ENCODE assay signal across 12 mouse cellular contexts in genomic region chr16:52059535-52059934, GRCm38 (mm10). TPM values are rescaled to one million over a fixed set of nuclear protein-coding genes. Genes with fewer than 3 reads are reported as not detected.
DNase-seq lines count a peak whose midpoint lies in the region; ATAC-seq and TF ChIP-seq lines count a peak whose summit lies in the region.
"Had no signal": no experiment of that assay in that cellular context is flagged by ENCODE, and none has a peak within 500 bp of the region (broad histone marks: within the 10 kb centered on the region; RNA-seq: fewer than 3 reads in every experiment).

No protein-coding gene starts in this region.

- H3K79me2 ChIP-seq in heart, adult 2 months (replicated peaks; ENCODE audit: control insufficient read depth, insufficient read depth, low read length): peaks cover 8% of the 10 kb centered on the region
- H3K79me2 ChIP-seq in liver, adult 2 months (ENCODE audit: control insufficient read depth, insufficient read depth, low read length): peaks cover 17% of the 10 kb centered on the region; the same call in 1 of the 2 replicates

- 69% methylated on average over 4 of the region's 4 CpGs for WGBS in heart, adult 2 months
- WGBS in liver, adult 2 months: 71% methylated on average over 4 of the region's 4 CpGs
- WGBS in liver, postnatal 0 days (ENCODE audit: insufficient replicate concordance): 72% methylated on average over 4 of the region's 4 CpGs

- H3K4me2 ChIP-seq in liver, postnatal 0 days (ENCODE audit: low read depth, low read length): no peak overlapping the region

- no peak for DNase-seq in heart, adult 2 months
- DNase-seq in heart, adult 18-20 months: no peak
- peak; percentile 49 for DNase-seq in liver, adult 2 months (ENCODE audit: extremely low read depth, low read depth, low spot score)
- no peak for DNase-seq in liver
- no peak for DNase-seq in liver, postnatal 0 days
- DNase-seq in urinary bladder, postnatal 36 days (ENCODE audit: low spot score in 2 of 2): no peak
- no peak for DNase-seq in frontal cortex, postnatal 14 days (ENCODE audit: low spot score in 2 of 2)
- DNase-seq: cerebellum, postnatal 14 days; kidney, postnatal 14 days had no signal

- TF ChIP-seq CTCF in heart, adult 2 months (IDR thresholded peaks at IDR 0.05): no peak
- no peak for TF ChIP-seq CTCF in liver, adult 2 months (IDR thresholded peaks at IDR 0.05; ENCODE audit: low read depth, low read length)
- TF ChIP-seq CTCF in embryonic fibroblast, embryonic 13.5 days (IDR thresholded peaks at IDR 0.05; ENCODE audit: borderline replicate concordance, insufficient read depth, low read length): no peak
- no peak for TF ChIP-seq CTCF in liver, postnatal 0 days (IDR thresholded peaks at IDR 0.05; ENCODE audit: low read depth)

- intact Hi-C loops in heart, adult 2 months (cut with DNase I): no loop called here

- H3K9ac ChIP-seq in heart, adult 2 months (ENCODE audit: low read depth, low read length): peak overlapping the region; percentile 16
- H3K9ac ChIP-seq in liver, adult 2 months (ENCODE audit: low read depth, low read length): no peak overlapping the region
- peak overlapping the region; percentile 30; the same call in 1 of the 2 replicates for H3K9ac ChIP-seq in liver, postnatal 0 days (replicated peaks)

- no peak overlapping the region for H3K4me3 ChIP-seq in heart, adult 2 months
- H3K4me3 ChIP-seq in liver, adult 2 months (ENCODE audit: insufficient read depth, low read depth, low read length): no peak overlapping the region
- no peak overlapping the region for H3K4me3 ChIP-seq in embryonic fibroblast, embryonic 13.5 days (ENCODE audit: insufficient read depth, low read length)
- no peak overlapping the region for H3K4me3 ChIP-seq in liver, postnatal 0 days (ENCODE audit: low read depth, low read length)

- peak overlapping the region; percentile 62 for H3K27ac ChIP-seq in heart, adult 2 months
- no peak overlapping the region for H3K27ac ChIP-seq in liver, adult 2 months (replicated peaks; ENCODE audit: insufficient read depth, low read depth, low read length)
- H3K27ac ChIP-seq in embryonic fibroblast, embryonic 13.5 days (ENCODE audit: insufficient read depth, low read length): peak overlapping the region; percentile 45; the same call in 1 of the 2 replicates
- H3K27ac ChIP-seq in liver, postnatal 0 days (ENCODE audit: low read depth): peak overlapping the region; percentile 91

- H3K36me3 ChIP-seq in heart, adult 2 months (ENCODE audit: control insufficient read depth, insufficient read depth, low read length): peaks cover 47% of the 10 kb centered on the region
- no peaks in the 10 kb centered on the region; the same call in 1 of the 2 replicates for H3K36me3 ChIP-seq in liver, adult 2 months (ENCODE audit: control insufficient read depth, insufficient read depth, low read length)
- H3K36me3 ChIP-seq in liver, postnatal 0 days (replicated peaks; ENCODE audit: insufficient read depth, low read length): no peaks in the 10 kb centered on the region

- no peaks in the 10 kb centered on the region for H3K27me3 ChIP-seq in heart, adult 2 months (ENCODE audit: control insufficient read depth, insufficient read depth, low read length)
- H3K27me3 ChIP-seq in liver, adult 2 months (ENCODE audit: control insufficient read depth, insufficient read depth, low read length): no peaks in the 10 kb centered on the region
- H3K27me3 ChIP-seq in liver, postnatal 0 days (ENCODE audit: insufficient read depth, low read length): no peaks in the 10 kb centered on the region

- H3K9me3 ChIP-seq in liver, postnatal 0 days (ENCODE audit: low read length): no peaks in the 10 kb centered on the region
- H3K9me3 ChIP-seq: G1E had no signal

- H3K4me1 ChIP-seq in heart, adult 2 months (ENCODE audit: control insufficient read depth, insufficient read depth, low read length): peaks cover 32% of the 10 kb centered on the region
- H3K4me1 ChIP-seq in liver, adult 2 months (ENCODE audit: control insufficient read depth, insufficient read depth, low read length): peaks cover 22% of the 10 kb centered on the region
- peaks cover 23% of the 10 kb centered on the region for H3K4me1 ChIP-seq in embryonic fibroblast, embryonic 13.5 days (ENCODE audit: control insufficient read depth, insufficient read depth, low read length)
- peaks cover 47% of the 10 kb centered on the region for H3K4me1 ChIP-seq in liver, postnatal 0 days (ENCODE audit: insufficient read depth)

- TF ChIP-seq EP300 in heart, adult 2 months (IDR thresholded peaks at IDR 0.05; ENCODE audit: insufficient read depth, low read depth, low read length): no peak
- no peak for TF ChIP-seq EP300 in liver, postnatal 0 days (IDR thresholded peaks at IDR 0.05; ENCODE audit: low read depth)

- no peak for TF ChIP-seq POLR2A in heart, adult 2 months (IDR thresholded peaks at IDR 0.05; ENCODE audit: insufficient read depth, low read depth, low read length)
- no peak for TF ChIP-seq POLR2A in liver, adult 2 months (IDR thresholded peaks at IDR 0.05; ENCODE audit: extremely low read depth, insufficient read depth, low read length)
- TF ChIP-seq POLR2A in embryonic fibroblast, embryonic 13.5 days (IDR thresholded peaks at IDR 0.05; ENCODE audit: low read depth, low read length): no peak

- ATAC-seq in liver, postnatal 0 days: no peak
- ATAC-seq: midbrain, embryonic 16.5 days had no signal

RNA-seq across cellular contexts. Expression of gene Cblb, which starts 28.5 kb away (rescaled TPM):
- 10 to 100 TPM; 13.6 to 14.0 TPM for total RNA-seq in heart, adult 2 months (2021)
- 7.5 and 9.8 TPM in 2 replicates for polyA plus RNA-seq in heart, adult 2 months (2012; rRNA removed)
- 10 to 100 TPM; 10.9 to 14.4 TPM for total RNA-seq in heart, adult 18-20 months (2021)
- 6.9 and 8.4 TPM in 2 replicates for total RNA-seq in liver, adult 2 months (2014; rRNA removed)
- 2.3 and 2.5 TPM in 2 replicates for polyA plus RNA-seq in liver, adult 2 months (2012; rRNA removed)
- polyA plus RNA-seq in embryonic fibroblast, embryonic 13.5 days (2011; ENCODE audit: insufficient read length, low read depth, missing spikeins): 26.5 and 34.1 TPM in 2 replicates
- polyA plus RNA-seq in liver, postnatal 0 days (2015; fragmentation: Nextera tagmentation; extraction: Ambion mirVana): 2.0 and 2.1 TPM in 2 replicates
